Mouse (Mus musculus): ENCODE measurements around the gene Ube2j1.
"Not testable (repeated sequence)": the region's sequence is repeated elsewhere in the genome, so short reads cannot be mapped to it uniquely, and the experiment has no call there.

Ube2j1 gene

GRCm38 (mm10) chr4:33031195-33031960, at the start of gene Ube2j1:
Ube2j1 (plus strand) TSS chr4:33031416.
- DNase-seq (ENCODE audit: low spot score in 2 of 2), result peak; percentile 65 to 79

- no peak for DNase-seq (ENCODE audit: low spot score in 2 of 2)
These were observed 49.6 kb upstream of the Ube2j1 start for GRCm38 (mm10) chr4:32981617-32982016.

- peak in 1 of 2 experiments; percentile 6 for DNase-seq (ENCODE audit: low spot score in 2 of 2)
These were observed 49.0 kb upstream of the Ube2j1 start for GRCm38 (mm10) chr4:32982041-32982715.

- peak in 1 of 2 experiments; percentile 26 for DNase-seq (ENCODE audit: low spot score in 2 of 2)
These were observed 48.5 kb upstream of the Ube2j1 start, which contains the start of gene Rragd for GRCm38 (mm10) chr4:32982716-32983175. Rragd (plus strand) TSS chr4:32983037.

GRCm38 (mm10) chr4:32983176-32984155, 47.8 kb upstream of the Ube2j1 start:
- peak; percentile 32 to 38 for DNase-seq (ENCODE audit: low spot score in 2 of 2)

GRCm38 (mm10) chr4:32984242-32984641, 47.0 kb upstream of the Ube2j1 start:
- DNase-seq (ENCODE audit: low spot score in 2 of 2), result no peak

GRCm38 (mm10) chr4:32984801-32985675, 46.2 kb upstream of the Ube2j1 start:
- DNase-seq (ENCODE audit: low spot score in 2 of 2), result no peak

GRCm38 (mm10) chr4:32985684-32986083, 45.5 kb upstream of the Ube2j1 start:
- DNase-seq (ENCODE audit: low spot score in 2 of 2), result no peak

- no peak for DNase-seq (ENCODE audit: low spot score in 2 of 2)
These were observed 44.2 kb upstream of the Ube2j1 start for GRCm38 (mm10) chr4:32987006-32987405.

- no peak for DNase-seq (ENCODE audit: low spot score in 2 of 2)
These were observed 41.9 kb upstream of the Ube2j1 start for GRCm38 (mm10) chr4:32989346-32989745.

- DNase-seq (ENCODE audit: low spot score in 2 of 2), result no peak
These were observed 37.0 kb upstream of the Ube2j1 start for GRCm38 (mm10) chr4:32994168-32994567.

GRCm38 (mm10) chr4:32996083-32996482, 35.1 kb upstream of the Ube2j1 start:
- DNase-seq (ENCODE audit: low spot score in 2 of 2), result no peak

- no peak for DNase-seq (ENCODE audit: low spot score in 2 of 2)
These were observed 33.6 kb upstream of the Ube2j1 start for GRCm38 (mm10) chr4:32997571-32997970.

- no peak for DNase-seq (ENCODE audit: low spot score in 2 of 2)
These were observed 32.2 kb upstream of the Ube2j1 start for GRCm38 (mm10) chr4:32998996-32999395.

GRCm38 (mm10) chr4:33002081-33002480, 29.1 kb upstream of the Ube2j1 start:
- DNase-seq (ENCODE audit: low spot score in 2 of 2), result no peak

GRCm38 (mm10) chr4:33005595-33006470, 25.4 kb upstream of the Ube2j1 start:
- DNase-seq (ENCODE audit: low spot score in 2 of 2), result not testable (repeated sequence)

GRCm38 (mm10) chr4:33006844-33007243, 24.4 kb upstream of the Ube2j1 start:
- DNase-seq (ENCODE audit: low spot score in 2 of 2), result no peak

- DNase-seq (ENCODE audit: low spot score in 2 of 2), result no peak
These were observed 23.6 kb upstream of the Ube2j1 start for GRCm38 (mm10) chr4:33007443-33008217.

- no peak for DNase-seq (ENCODE audit: low spot score in 2 of 2)
These were observed 21.1 kb upstream of the Ube2j1 start for GRCm38 (mm10) chr4:33010078-33010477.
